Comparison of ENCODE assay signal across 23 mouse cellular contexts in the genomic region with DNA sequence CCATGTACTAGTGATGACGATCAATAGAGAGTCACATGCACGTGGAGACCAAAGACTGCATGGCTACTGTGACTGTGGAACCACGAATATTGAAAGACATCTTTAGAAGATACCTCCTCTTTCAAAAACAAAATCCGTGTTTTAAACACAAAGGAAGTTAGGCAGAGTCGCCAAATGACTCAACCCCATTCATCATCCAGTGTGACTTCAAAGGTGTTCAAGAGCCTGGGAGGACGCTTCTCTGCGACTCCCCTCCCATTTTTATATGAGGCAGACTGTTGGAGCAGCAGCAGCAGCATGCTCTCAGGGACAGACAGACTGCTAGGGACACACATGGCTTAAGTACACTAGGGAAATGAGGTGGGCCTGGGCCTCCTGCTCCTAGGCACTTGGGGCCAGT.
DNase-seq lines count a peak whose midpoint lies in the region; ATAC-seq and TF ChIP-seq lines count a peak whose summit lies in the region.
"Had no signal": no experiment of that assay in that cellular context is flagged by ENCODE, and none has a peak within 500 bp of the region (broad histone marks: within the 10 kb centered on the region; RNA-seq: fewer than 3 reads in every experiment).

No protein-coding gene starts in this region.

- no peak overlapping the region for H3K4me3 ChIP-seq in kidney, postnatal 0 days (replicated peaks; ENCODE audit: low read depth, low read length)
- H3K4me3 ChIP-seq: embryonic facial prominence, embryonic 10.5 days; embryonic facial prominence, embryonic 12.5 days; forebrain, embryonic 13.5 days; forebrain, embryonic 15.5 days had no signal

- no peak overlapping the region for H3K27ac ChIP-seq in kidney, postnatal 0 days
- H3K27ac ChIP-seq: embryonic facial prominence, embryonic 10.5 days; embryonic facial prominence, embryonic 12.5 days; forebrain, embryonic 13.5 days; forebrain, embryonic 15.5 days had no signal

- 45% methylated on average over 7 of the region's 7 CpGs for WGBS in kidney, postnatal 0 days

- no peaks in the 10 kb centered on the region for H3K9me3 ChIP-seq in kidney, postnatal 0 days (replicated peaks; ENCODE audit: low read length)
- H3K9me3 ChIP-seq: embryonic facial prominence, embryonic 10.5 days; embryonic facial prominence, embryonic 12.5 days; forebrain, embryonic 13.5 days; forebrain, embryonic 15.5 days; G1E had no signal

- peak; percentile 38 for DNase-seq in adrenal gland, adult 2 months
- DNase-seq in adrenal gland, adult 8-10 months = no peak
- peak; percentile 32 for DNase-seq in adrenal gland, postnatal 14 days
- no peak for DNase-seq in adrenal gland, postnatal 4 days (ENCODE audit: low spot score in 2 of 2)
- DNase-seq in kidney, postnatal 0 days (ENCODE audit: low spot score) = peak; percentile 11
- no peak for DNase-seq in kidney, postnatal 4 days
- DNase-seq: adrenal gland, postnatal 25 days; B cell, adult 2 months; cerebellum, adult 11-12 months; cerebellum, adult 2 months; cerebellum, adult 9-10 months; cerebellum, postnatal 10 days; cerebellum, postnatal 25 days; forebrain, postnatal 0 days had no signal

- ATAC-seq in kidney, postnatal 0 days (replicated peaks; ENCODE audit: low FRiP score, low read depth) = no peak
- ATAC-seq: activated CD4-positive, CD25-positive, alpha-beta regulatory T cell, adult 4 months; CD4-positive, CD25-positive, alpha-beta regulatory T cell, adult 4 months; forebrain, embryonic 13.5 days; forebrain, embryonic 15.5 days; forebrain, postnatal 0 days; Patski had no signal

- no peak for TF ChIP-seq CTCF in kidney, postnatal 0 days (IDR thresholded peaks at IDR 0.05; ENCODE audit: low read depth)

- H3K27me3 ChIP-seq in kidney, postnatal 0 days (ENCODE audit: insufficient read depth, low read length) = no peaks in the 10 kb centered on the region
- H3K27me3 ChIP-seq: CH12.LX; embryonic facial prominence, embryonic 12.5 days; forebrain, embryonic 13.5 days; forebrain, embryonic 15.5 days; Patski had no signal

- H3K4me1 ChIP-seq in kidney, postnatal 0 days (replicated peaks; ENCODE audit: insufficient read depth, low read length) = no peaks in the 10 kb centered on the region
- H3K4me1 ChIP-seq: embryonic facial prominence, embryonic 10.5 days; embryonic facial prominence, embryonic 12.5 days had no signal

- no peaks in the 10 kb centered on the region for H3K36me3 ChIP-seq in kidney, postnatal 0 days (ENCODE audit: insufficient read depth, low read length)
- H3K36me3 ChIP-seq: embryonic facial prominence, embryonic 10.5 days; embryonic facial prominence, embryonic 12.5 days; forebrain, embryonic 15.5 days; G1E had no signal

- no peak overlapping the region for H3K9ac ChIP-seq in kidney, postnatal 0 days (ENCODE audit: low read depth, low read length)
- H3K9ac ChIP-seq: embryonic facial prominence, embryonic 12.5 days; forebrain, embryonic 13.5 days; forebrain, embryonic 15.5 days; forebrain, postnatal 0 days had no signal

- no peak overlapping the region for H3K4me2 ChIP-seq in kidney, postnatal 0 days (ENCODE audit: low read length)
- H3K4me2 ChIP-seq: embryonic facial prominence, embryonic 12.5 days; forebrain, embryonic 13.5 days; forebrain, embryonic 15.5 days had no signal

Comparison
In these comparisons a context has a peak if more than half of its experiments do, and no peak if none do; other contexts are left out.
1. DNase-seq: peak in adrenal gland, adult 2 months (single experiment), adrenal gland, postnatal 14 days (single experiment) and kidney, postnatal 0 days (single experiment); none in adrenal gland, adult 8-10 months (single experiment), adrenal gland, postnatal 4 days (0 of 2) and kidney, postnatal 4 days (0 of 2).